Mouse (Mus musculus) liver, adult 2 months (tissue): ENCODE results near the gene Phactr2.

ENCODE experiments used
- CTCF ChIP-seq: fragments of 200-500 bp; IDR thresholded peaks from 2 replicates; pipeline ENCODE4 v1.5.1; 2011; ENCODE audit warnings: low read depth, low read length, control low read depth
- POLR2A ChIP-seq: fragments of 200-500 bp; IDR thresholded peaks from 2 replicates; pipeline ENCODE4 v1.6.1; 2011; ENCODE audit warnings: low read length, control low read depth; ENCODE audit not compliant: insufficient read depth; ENCODE audit errors: extremely low read depth

DNA sequence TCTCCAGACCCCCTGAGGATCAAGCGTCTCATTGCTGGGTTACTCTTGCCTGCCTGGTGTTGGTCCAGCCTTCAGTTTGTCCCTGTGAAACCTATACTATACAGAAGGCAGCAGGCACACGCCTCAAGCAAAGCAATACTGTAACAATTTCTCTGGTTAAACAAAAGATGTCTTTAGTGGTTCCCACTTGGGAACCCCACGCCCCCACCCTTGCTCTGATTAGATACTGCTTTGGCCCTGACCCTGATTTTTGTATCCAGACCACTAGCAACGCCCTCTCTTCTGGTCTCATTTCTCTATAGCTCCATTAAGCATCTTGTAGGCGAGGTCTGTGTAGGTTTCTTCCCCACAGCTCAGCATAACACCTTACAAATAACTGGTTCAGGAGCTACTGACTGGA, 159.2 kb downstream of the Phactr2 start:
- TF ChIP-seq POLR2A (no peak), CTCF (no peak)
